25 mouse cellular contexts compared by ENCODE assay signal in the genomic region with DNA sequence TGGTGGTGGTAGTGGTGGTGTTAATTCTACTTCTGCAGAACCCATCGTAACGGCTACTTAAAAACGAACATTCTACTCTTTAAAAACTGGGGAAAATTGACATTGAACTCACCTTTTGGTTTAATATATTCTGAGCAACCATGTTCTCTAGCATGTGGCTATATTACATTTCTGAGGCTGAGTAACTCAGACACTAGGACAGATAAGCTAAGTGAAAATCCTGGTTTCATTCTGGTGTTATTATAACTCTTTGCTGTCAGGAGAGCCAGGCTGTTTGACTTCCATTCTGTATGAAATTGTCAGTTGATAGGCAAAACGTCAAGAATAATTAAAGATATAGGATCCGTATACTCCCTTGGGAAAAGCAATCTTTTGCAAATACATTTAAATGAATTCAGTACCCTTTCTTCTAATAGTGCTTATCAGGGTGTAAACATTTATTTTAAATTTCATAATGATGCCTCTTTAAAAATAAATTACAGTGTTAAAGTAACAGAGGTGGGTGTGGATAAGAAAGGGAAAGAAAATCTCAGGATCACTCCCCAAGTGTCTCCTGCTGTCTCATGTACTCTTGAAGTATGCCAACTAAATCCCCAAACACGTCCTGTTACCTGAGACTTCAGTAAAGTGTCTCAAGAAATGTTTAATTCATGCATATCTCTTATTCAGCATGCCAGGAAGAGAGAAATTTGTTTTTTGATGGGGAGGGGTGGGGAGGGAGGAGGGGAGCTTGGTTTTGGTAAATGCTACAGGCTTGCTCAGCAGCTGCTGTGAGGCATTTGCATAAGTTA. TPM values are rescaled to one million over a fixed set of nuclear protein-coding genes. Genes with fewer than 3 reads are reported as not detected.
A peak's percentile ranks its signal among the peaks of the same experiment; 100 is the strongest.
DNase-seq lines count a peak whose midpoint lies in the region; ATAC-seq and TF ChIP-seq lines count a peak whose summit lies in the region.
"Had no signal": no experiment of that assay in that cellular context is flagged by ENCODE, and none has a peak within 500 bp of the region (broad histone marks: within the 10 kb centered on the region; RNA-seq: fewer than 3 reads in every experiment).

No protein-coding gene starts in this region.

- no peak overlapping the region for H3K9ac ChIP-seq in liver, adult 2 months (ENCODE audit: low read depth, low read length)
- H3K9ac ChIP-seq in liver, embryonic 12.5 days = no peak overlapping the region
- H3K9ac ChIP-seq in forebrain, embryonic 16.5 days (replicated peaks; ENCODE audit: low read depth, low read length) = no peak overlapping the region
- H3K9ac ChIP-seq: hindbrain, embryonic 12.5 days had no signal

- TF ChIP-seq CTCF in liver, adult 2 months (IDR thresholded peaks at IDR 0.05; ENCODE audit: low read depth, low read length) = no peak

- H3K27ac ChIP-seq in liver, adult 2 months (replicated peaks; ENCODE audit: insufficient read depth, low read depth, low read length) = peak overlapping the region; percentile 44
- H3K27ac ChIP-seq in liver, embryonic 12.5 days = no peak overlapping the region
- H3K27ac ChIP-seq in forebrain, embryonic 16.5 days (ENCODE audit: low read length) = no peak overlapping the region
- H3K27ac ChIP-seq: embryonic facial prominence, embryonic 10.5 days; heart, embryonic 10.5 days; hindbrain, embryonic 12.5 days had no signal

- no peak overlapping the region for H3K4me3 ChIP-seq in liver, adult 2 months (ENCODE audit: insufficient read depth, low read depth, low read length)
- H3K4me3 ChIP-seq in liver, embryonic 12.5 days = no peak overlapping the region
- H3K4me3 ChIP-seq in forebrain, embryonic 16.5 days (replicated peaks; ENCODE audit: low read length) = no peak overlapping the region
- H3K4me3 ChIP-seq: embryonic facial prominence, embryonic 10.5 days; heart, embryonic 10.5 days; hindbrain, embryonic 12.5 days had no signal

- no peak for ATAC-seq in liver, embryonic 12.5 days
- ATAC-seq in forebrain, embryonic 16.5 days = peak; percentile 84
- ATAC-seq: hindbrain, embryonic 16.5 days; inflammation-experienced regulatory T-cells, adult 6 months; intestine, postnatal 0 days had no signal

- no peaks in the 10 kb centered on the region for H3K79me2 ChIP-seq in liver, adult 2 months (ENCODE audit: control insufficient read depth, insufficient read depth, low read length)

- H3K27me3 ChIP-seq in liver, adult 2 months (ENCODE audit: control insufficient read depth, insufficient read depth, low read length) = no peaks in the 10 kb centered on the region
- H3K27me3 ChIP-seq in liver, embryonic 12.5 days (replicated peaks) = no peaks in the 10 kb centered on the region
- no peaks in the 10 kb centered on the region for H3K27me3 ChIP-seq in forebrain, embryonic 16.5 days (replicated peaks; ENCODE audit: control insufficient read depth, insufficient read depth, low read length)
- H3K27me3 ChIP-seq: hindbrain, embryonic 12.5 days had no signal

- H3K9me3 ChIP-seq in liver, embryonic 12.5 days (replicated peaks) = no peaks in the 10 kb centered on the region
- no peaks in the 10 kb centered on the region for H3K9me3 ChIP-seq in forebrain, embryonic 16.5 days (ENCODE audit: control insufficient read depth, low read length)
- H3K9me3 ChIP-seq: embryonic facial prominence, embryonic 10.5 days; G1E; heart, embryonic 10.5 days; hindbrain, embryonic 12.5 days had no signal

- H3K4me2 ChIP-seq in liver, embryonic 12.5 days = no peak overlapping the region
- H3K4me2 ChIP-seq in forebrain, embryonic 16.5 days (ENCODE audit: low read length) = no peak overlapping the region
- H3K4me2 ChIP-seq: hindbrain, embryonic 12.5 days had no signal

- DNase-seq in liver, adult 2 months (ENCODE audit: extremely low read depth, low read depth, low spot score) = no peak
- peak; percentile 24 for DNase-seq in thymus, postnatal 0 days (ENCODE audit: low spot score)
- DNase-seq in thymus, adult 18-20 months = no peak
- no peak for DNase-seq in heart, adult 11 months
- no peak for DNase-seq in adrenal gland, adult 2 months
- DNase-seq: adrenal gland, postnatal 10 days; cerebellum, adult 2 months; cerebellum, postnatal 10 days; gastrocnemius, postnatal 14 days; heart, adult 18-20 months; heart, postnatal 10 days; heart, postnatal 4 days had no signal

- H3K36me3 ChIP-seq in liver, adult 2 months (ENCODE audit: control insufficient read depth, insufficient read depth, low read length) = no peaks in the 10 kb centered on the region
- H3K36me3 ChIP-seq in liver, embryonic 12.5 days = no peaks in the 10 kb centered on the region
- no peaks in the 10 kb centered on the region for H3K36me3 ChIP-seq in forebrain, embryonic 16.5 days (ENCODE audit: control insufficient read depth, insufficient read depth)
- H3K36me3 ChIP-seq: embryonic facial prominence, embryonic 10.5 days; G1E; heart, embryonic 10.5 days; hindbrain, embryonic 12.5 days had no signal

- 68% methylated on average over 6 of the region's 6 CpGs for WGBS in liver, adult 2 months
- 66% methylated on average over 6 of the region's 6 CpGs for WGBS in liver, embryonic 12.5 days (ENCODE audit: insufficient replicate concordance)
- 67% methylated on average over 6 of the region's 6 CpGs for WGBS in forebrain, embryonic 16.5 days

- H3K4me1 ChIP-seq in liver, adult 2 months (ENCODE audit: control insufficient read depth, insufficient read depth, low read length) = peaks cover 25% of the 10 kb centered on the region
- no peaks in the 10 kb centered on the region for H3K4me1 ChIP-seq in liver, embryonic 12.5 days
- H3K4me1 ChIP-seq in forebrain, embryonic 16.5 days (replicated peaks; ENCODE audit: control insufficient read depth, insufficient read depth, low read length) = no peaks in the 10 kb centered on the region
- H3K4me1 ChIP-seq: embryonic facial prominence, embryonic 10.5 days; heart, embryonic 10.5 days; hindbrain, embryonic 12.5 days had no signal

- no peak for TF ChIP-seq POLR2A in liver, adult 2 months (IDR thresholded peaks at IDR 0.05; ENCODE audit: extremely low read depth, insufficient read depth, low read length)

RNA-seq across cellular contexts. Expression of a gene that starts 18.9 kb away (rescaled TPM):
- 0.27 and 0.46 TPM in 2 replicates for total RNA-seq in liver, adult 2 months (2014; rRNA removed)
- polyA plus RNA-seq in liver, adult 2 months (2012; rRNA removed) = 0.02 TPM in 1 of 2 replicates, not detected in the other
- polyA plus RNA-seq in liver, embryonic 12.5 days (2016; fragmentation: Nextera tagmentation; extraction: Ambion mirVana) = not detected in 2 replicates
- 109 and 120 TPM in 2 replicates for polyA plus RNA-seq in thymus, postnatal 0 days (2015; fragmentation: Nextera tagmentation; extraction: Ambion mirVana)
- polyA plus RNA-seq in forebrain, embryonic 16.5 days (2015; fragmentation: Nextera tagmentation; extraction: Ambion mirVana) = not detected in 2 replicates
- not detected for total RNA-seq in adrenal gland, adult 2 months (2021)
- polyA plus RNA-seq in adrenal gland, adult 2 months (2012; rRNA removed) = not detected in 2 replicates
- total RNA-seq: adrenal gland, postnatal 4 days; gastrocnemius, adult 18-20 months had no signal
- polyA plus RNA-seq: cerebellum, adult 2 months; embryonic facial prominence, embryonic 10.5 days; embryonic facial prominence, embryonic 14.5 days; G1E; heart, embryonic 10.5 days; heart, embryonic 14.5 days; hindbrain, embryonic 12.5 days; hindbrain, embryonic 16.5 days had no signal

Comparison
In these comparisons a context has a peak if more than half of its experiments do, and no peak if none do; other contexts are left out.
1. RNA of a gene that starts 18.9 kb away (polyA plus RNA-seq): 109 to 120 TPM in thymus, postnatal 0 days; not detected in adrenal gland, adult 2 months, 0.02 TPM in liver, adult 2 months, not detected in liver, embryonic 12.5 days and not detected in forebrain, embryonic 16.5 days; every median in the first group is over 100 times any median in the second.